8 mouse cellular contexts compared by ENCODE assay signal in genomic region chr1:126484664-126485087, GRCm38 (mm10).
DNase-seq lines count a peak whose midpoint lies in the region; ATAC-seq lines count a peak whose summit lies in the region.

No protein-coding gene starts in this region.

- H3K4me1 ChIP-seq in midbrain, embryonic 13.5 days (replicated peaks), result peaks cover 8% of the 10 kb centered on the region
- no peaks in the 10 kb centered on the region for H3K4me1 ChIP-seq in midbrain, embryonic 11.5 days (ENCODE audit: control insufficient read depth, insufficient read depth, low read length)

- H3K27ac ChIP-seq in midbrain, embryonic 13.5 days, result no peak overlapping the region
- no peak overlapping the region for H3K27ac ChIP-seq in midbrain, embryonic 11.5 days (ENCODE audit: low read depth, low read length)

- H3K4me3 ChIP-seq in midbrain, embryonic 13.5 days (replicated peaks), result no peak overlapping the region
- no peak overlapping the region for H3K4me3 ChIP-seq in midbrain, embryonic 11.5 days (ENCODE audit: low read depth, low read length)

- H3K27me3 ChIP-seq in midbrain, embryonic 13.5 days, result no peaks in the 10 kb centered on the region
- H3K27me3 ChIP-seq in midbrain, embryonic 11.5 days (ENCODE audit: control insufficient read depth, insufficient read depth, low read length), result no peaks in the 10 kb centered on the region

- WGBS in midbrain, embryonic 13.5 days, result 84% methylated on average over 6 of the region's 6 CpGs
- 81% methylated on average over 6 of the region's 6 CpGs for WGBS in midbrain, embryonic 11.5 days

- H3K9me3 ChIP-seq in midbrain, embryonic 13.5 days, result no peaks in the 10 kb centered on the region
- no peaks in the 10 kb centered on the region for H3K9me3 ChIP-seq in midbrain, embryonic 11.5 days (ENCODE audit: control insufficient read depth, low read length)

- peak; percentile 5 to 11 for DNase-seq in cerebellum, postnatal 36 days
- no peak for DNase-seq in midbrain, embryonic 11.5 days (ENCODE audit: low spot score, missing footprints)
- peak; percentile 64 for DNase-seq in gastrocnemius, postnatal 10 days
- DNase-seq in kidney, postnatal 36 days, result peak; percentile 63 to 77
- DNase-seq in urinary bladder, postnatal 10 days (ENCODE audit: low spot score), result no peak

- ATAC-seq in cerebellum, adult (ENCODE audit: insufficient number of reproducible peaks, low FRiP score, low TSS enrichment), result no peak
- peak; percentile 32; the same call in 1 of the 2 replicates for ATAC-seq in midbrain, embryonic 13.5 days
- no peak for ATAC-seq in midbrain, embryonic 11.5 days (ENCODE audit: low FRiP score)
- ATAC-seq in megakaryocyte-erythroid progenitor cell, adult 5-6 weeks (replicated peaks; ENCODE audit: low FRiP score, low TSS enrichment, poor library complexity, severe bottlenecking), result no peak

- H3K9ac ChIP-seq in midbrain, embryonic 13.5 days (replicated peaks), result no peak overlapping the region
- no peak overlapping the region for H3K9ac ChIP-seq in midbrain, embryonic 11.5 days (ENCODE audit: low read length)

- H3K36me3 ChIP-seq in midbrain, embryonic 13.5 days, result no peaks in the 10 kb centered on the region
- H3K36me3 ChIP-seq in midbrain, embryonic 11.5 days (ENCODE audit: control insufficient read depth, insufficient read depth, low read length), result no peaks in the 10 kb centered on the region

- no peak overlapping the region for H3K4me2 ChIP-seq in midbrain, embryonic 13.5 days (replicated peaks)
- H3K4me2 ChIP-seq in midbrain, embryonic 11.5 days, result no peak overlapping the region

Comparison
In these comparisons a context has a peak if more than half of its experiments do, and no peak if none do; other contexts are left out.
1. DNase-seq: peak in cerebellum, postnatal 36 days (2 of 2), gastrocnemius, postnatal 10 days (single experiment) and kidney, postnatal 36 days (2 of 2); none in midbrain, embryonic 11.5 days (single experiment) and urinary bladder, postnatal 10 days (single experiment).